Mouse (Mus musculus): Measurements from ENCODE around the gene Hist2h2aa2.
"Not testable (repeated sequence)": the region's sequence is repeated elsewhere in the genome, so short reads cannot be mapped to it uniquely, and the experiment has no call there.

GRCm38 (mm10) chr3:96246018-96246417, 5.9 kb upstream of the Hist2h2aa2 start:
- TF ChIP-seq EP300, CTCF (IDR thresholded peaks at IDR 0.05; ENCODE audit: low read depth): not testable (repeated sequence)

Measured in liver, postnatal 0 days (tissue).